Mouse (Mus musculus) splenic B cell, adult 2 months (primary cell): ENCODE data around the gene St3gal4.

ENCODE experiments used
- DNase-seq: peaks from one replicate; pipeline ENCODE4 v3.0.0-alpha.2; 2011; ENCODE audit warnings: low read depth, low spot score
- H3K27me3 ChIP-seq: 2 replicates; pipeline ENCODE4 v1.6.1; 2012; ENCODE audit warnings: mild to moderate bottlenecking, low read length, moderate library complexity, mixed read lengths; ENCODE audit not compliant: control insufficient read depth, poor library complexity, insufficient read depth, severe bottlenecking
- H3K36me3 ChIP-seq: 2 replicates; pipeline ENCODE4 v1.6.1; 2012; ENCODE audit warnings: mild to moderate bottlenecking, low read length, moderate library complexity, mixed read lengths; ENCODE audit not compliant: control insufficient read depth, poor library complexity, insufficient read depth, severe bottlenecking

The St3gal4 gene

GRCm38 (mm10) chr9:35007697-35008341 is 111.2 kb downstream of the St3gal4 start:
- no peak for DNase-seq
- Histone ChIP-seq H3K36me3 (no peaks in the 10 kb centered on the region), H3K27me3 (no peaks in the 10 kb centered on the region)

- Histone ChIP-seq H3K36me3 (no peaks in the 10 kb centered on the region), H3K27me3 (no peaks in the 10 kb centered on the region)
- no peak for DNase-seq
Observed at GRCm38 (mm10) chr9:35004113-35004512, 115.0 kb downstream of the St3gal4 start.

- no peak for DNase-seq
- Histone ChIP-seq H3K27me3 (no peaks in the 10 kb centered on the region), H3K36me3 (no peaks in the 10 kb centered on the region)
Observed at GRCm38 (mm10) chr9:34997880-34998865, 120.9 kb downstream of the St3gal4 start.
